Mouse (Mus musculus): ENCODE measurements around the gene Mfap4. TPM values are rescaled to one million over a fixed set of nuclear protein-coding genes. Genes with fewer than 3 reads are reported as not detected.

Gene Mfap4
- polyA plus RNA-seq, 1 experiment: 196 TPM

GRCm38 (mm10) chr11:61481239-61482090, 3.8 kb upstream of the Mfap4 start:
- no peak for DNase-seq (ENCODE audit: low spot score)

GRCm38 (mm10) chr11:61483226-61483845, 1.9 kb upstream of the Mfap4 start:
- no peak for DNase-seq (ENCODE audit: low spot score)

- DNase-seq (ENCODE audit: low spot score): no peak
Measured at GRCm38 (mm10) chr11:61484256-61484612, 997 bp upstream of the Mfap4 start.

GRCm38 (mm10) chr11:61485541-61486457, 568 bp downstream of the Mfap4 start:
- DNase-seq (ENCODE audit: low spot score): no peak

- no peak for DNase-seq (ENCODE audit: low spot score)
Measured at GRCm38 (mm10) chr11:61486458-61487219, 1.4 kb downstream of the Mfap4 start.

- no peak for DNase-seq (ENCODE audit: low spot score)
Measured at GRCm38 (mm10) chr11:61487401-61487800, 2.2 kb downstream of the Mfap4 start.

- DNase-seq (ENCODE audit: low spot score): no peak
Measured at GRCm38 (mm10) chr11:61487936-61488335, 2.7 kb downstream of the Mfap4 start.

GRCm38 (mm10) chr11:61489085-61489484, 3.9 kb downstream of the Mfap4 start:
- DNase-seq (ENCODE audit: low spot score): no peak

GRCm38 (mm10) chr11:61489874-61490273, 4.6 kb downstream of the Mfap4 start:
- DNase-seq (ENCODE audit: low spot score): no peak

- DNase-seq (ENCODE audit: low spot score): no peak
Measured at GRCm38 (mm10) chr11:61490944-61491520, 5.8 kb downstream of the Mfap4 start.

- DNase-seq (ENCODE audit: low spot score): no peak
Measured at GRCm38 (mm10) chr11:61492749-61493401, 7.6 kb downstream of the Mfap4 start.

- DNase-seq (ENCODE audit: low spot score): no peak
Measured at GRCm38 (mm10) chr11:61493525-61494128, 8.4 kb downstream of the Mfap4 start.

GRCm38 (mm10) chr11:61494129-61494997, 9.1 kb downstream of the Mfap4 start, which contains the start of gene Mapk7:
Mapk7 (minus strand) TSS chr11:61494406.
- DNase-seq (ENCODE audit: low spot score): peak; percentile 85

GRCm38 (mm10) chr11:61495528-61495927, 10.3 kb downstream of the Mfap4 start:
- DNase-seq (ENCODE audit: low spot score): no peak

GRCm38 (mm10) chr11:61497490-61497889, 12.3 kb downstream of the Mfap4 start:
- DNase-seq (ENCODE audit: low spot score): no peak

- no peak for DNase-seq (ENCODE audit: low spot score)
Measured at GRCm38 (mm10) chr11:61498736-61499504, 13.7 kb downstream of the Mfap4 start.

- no peak for DNase-seq (ENCODE audit: low spot score)
Measured at GRCm38 (mm10) chr11:61503933-61504332, 18.7 kb downstream of the Mfap4 start.

GRCm38 (mm10) chr11:61504713-61505257, 19.6 kb downstream of the Mfap4 start, which contains the start of gene B9d1:
B9d1 (plus strand) TSS chr11:61505144.
- DNase-seq (ENCODE audit: low spot score): peak; percentile 92

Measured in urinary bladder, adult 2 months (tissue).